ENCODE assay signal across 8 mouse cellular contexts in genomic region chr13:109685296-109686115, GRCm38 (mm10).
DNase-seq lines count a peak whose midpoint lies in the region; ATAC-seq lines count a peak whose summit lies in the region.

No protein-coding gene starts in this region.

- peak; percentile 85 to 90 for ATAC-seq in hematopoietic stem cell, adult 5-6 weeks (replicated peaks in 1 of 2; ENCODE audit: insufficient read depth in 1 of 2, low FRiP score in 2 of 2, low TSS enrichment in 1 of 2, low read depth in 1 of 2, poor library complexity in 2 of 2, severe bottlenecking in 2 of 2)

- peak; percentile 22 for DNase-seq in T-cell, adult 2 months (ENCODE audit: low spot score)
- DNase-seq in cerebellum, adult 9-10 months, result peak; percentile 42
- peak; percentile 48 for DNase-seq in forelimb bud, embryonic 11.5 days (ENCODE audit: low read depth, low spot score)
- DNase-seq in layer of hippocampus, postnatal 36 days, result peak; percentile 34
- peak; percentile 53 to 55 for DNase-seq in lung, postnatal 4 days
- DNase-seq in right cerebral cortex, adult 18-20 months, result peak; percentile 54
- DNase-seq in urinary bladder, postnatal 36 days (ENCODE audit: low spot score in 2 of 2), result peak; percentile 40 to 43

Comparison
In these comparisons a context has a peak if more than half of its experiments do, and no peak if none do; other contexts are left out.
1. Peak in every context shown above with its lines: DNase-seq and ATAC-seq.